Mouse (Mus musculus): ENCODE measurements around the gene Tas2r119.
"Not testable (repeated sequence)": the region's sequence is repeated elsewhere in the genome, so short reads cannot be mapped to it uniquely, and the experiment has no call there.

The Tas2r119 gene

DNA sequence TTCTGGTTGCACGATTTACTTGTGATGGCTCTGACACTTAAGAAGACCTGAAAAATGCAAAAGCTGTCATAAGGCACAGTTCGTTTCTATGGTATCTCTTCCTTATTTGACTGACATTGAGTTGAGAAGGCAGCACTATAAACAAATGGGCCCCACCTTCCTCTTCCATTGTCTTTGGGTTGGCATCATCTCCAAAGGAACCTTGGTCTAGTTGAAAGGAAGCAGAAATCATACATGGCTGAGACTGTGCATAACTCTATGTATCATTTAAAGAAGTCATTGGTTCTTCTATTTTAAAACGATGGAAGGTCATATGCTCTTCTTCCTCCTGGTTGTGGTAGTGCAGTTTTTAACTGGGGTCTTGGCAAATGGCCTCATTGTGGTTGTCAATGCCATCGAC, at the start of gene Tas2r119:
Gene Tas2r119, plus strand, starts transcription at position 301 of the 400 bp plus-strand sequence.
- DNase-seq: no peak

DNA sequence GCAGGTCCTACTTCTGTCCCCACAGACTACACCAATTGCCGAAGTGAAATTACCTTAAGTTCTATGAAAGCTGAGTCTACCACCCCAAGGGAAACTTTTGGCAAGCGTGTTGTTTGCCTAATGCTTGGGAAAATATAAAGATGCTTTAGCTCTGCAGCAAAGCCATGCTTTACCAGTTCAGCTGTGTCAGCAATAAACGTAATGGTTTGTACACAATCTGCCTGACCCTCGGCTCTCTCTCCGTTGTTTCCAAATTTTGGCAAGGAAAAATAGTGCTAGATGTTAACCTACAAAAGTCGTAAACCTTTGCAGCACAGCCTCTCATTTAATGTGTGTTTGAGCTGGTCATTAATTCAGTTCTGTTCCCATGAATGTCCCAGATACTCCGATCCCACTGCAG, 44.8 kb upstream of the Tas2r119 start:
- no peak for DNase-seq

DNA sequence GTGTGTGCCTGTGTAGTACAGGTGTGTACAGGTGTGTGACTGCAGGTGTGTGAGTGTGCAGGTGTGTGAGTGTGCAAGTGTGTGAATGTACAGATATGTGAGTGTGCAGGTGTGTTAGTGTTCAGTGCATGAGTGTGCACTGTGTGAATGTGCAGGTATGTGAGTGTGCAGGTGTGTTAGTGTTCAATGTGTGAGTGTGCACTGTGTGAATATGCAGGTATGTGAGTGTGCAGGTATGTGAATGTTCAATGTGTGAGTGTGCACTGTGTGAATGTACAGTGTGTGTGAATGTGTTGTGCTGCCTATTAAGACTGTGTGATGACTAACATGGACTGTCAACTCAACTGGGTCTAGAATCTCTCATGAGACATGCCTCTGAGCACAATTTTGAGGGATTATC, 35.4 kb upstream of the Tas2r119 start:
- no peak for DNase-seq

DNA sequence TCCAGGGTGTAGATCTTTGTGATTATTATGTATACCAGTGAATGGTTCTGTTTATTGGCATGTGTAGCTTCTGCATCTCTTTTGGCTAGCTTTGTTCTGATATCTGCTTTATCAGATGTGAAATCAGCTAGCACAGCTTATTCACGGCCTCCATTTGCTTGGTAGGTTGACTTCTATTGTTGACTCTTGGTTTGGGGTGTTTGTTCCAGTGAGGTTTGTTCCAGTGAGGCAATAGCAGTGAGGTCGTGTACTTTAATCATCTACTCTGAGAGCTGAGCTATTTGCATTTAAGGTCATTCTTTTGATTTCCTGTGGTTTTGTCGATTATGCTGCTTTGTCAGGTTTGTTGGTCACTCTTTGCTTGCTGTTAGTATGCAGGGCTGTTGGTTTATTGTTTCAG, 32.8 kb upstream of the Tas2r119 start:
- DNase-seq: no peak

DNA sequence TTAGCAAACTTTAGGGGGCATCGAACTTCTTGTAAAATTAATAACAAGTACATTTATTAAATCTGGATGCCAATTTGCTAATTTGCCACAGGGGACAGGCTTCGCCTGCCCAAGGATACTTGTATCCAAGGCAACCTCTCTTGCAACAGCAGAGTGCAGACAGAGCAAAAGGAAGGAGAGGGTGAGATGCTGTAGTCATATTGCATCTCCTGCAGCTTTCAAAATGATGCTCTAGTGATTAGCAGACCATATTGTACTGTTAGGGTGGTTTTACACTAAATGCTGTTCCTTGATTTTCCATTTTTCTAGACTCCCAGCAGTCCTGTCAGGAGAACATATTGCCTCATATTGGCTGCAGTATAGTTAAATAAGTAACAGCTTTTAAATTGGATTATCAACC, 23.7 kb upstream of the Tas2r119 start:
- no peak for DNase-seq

DNA sequence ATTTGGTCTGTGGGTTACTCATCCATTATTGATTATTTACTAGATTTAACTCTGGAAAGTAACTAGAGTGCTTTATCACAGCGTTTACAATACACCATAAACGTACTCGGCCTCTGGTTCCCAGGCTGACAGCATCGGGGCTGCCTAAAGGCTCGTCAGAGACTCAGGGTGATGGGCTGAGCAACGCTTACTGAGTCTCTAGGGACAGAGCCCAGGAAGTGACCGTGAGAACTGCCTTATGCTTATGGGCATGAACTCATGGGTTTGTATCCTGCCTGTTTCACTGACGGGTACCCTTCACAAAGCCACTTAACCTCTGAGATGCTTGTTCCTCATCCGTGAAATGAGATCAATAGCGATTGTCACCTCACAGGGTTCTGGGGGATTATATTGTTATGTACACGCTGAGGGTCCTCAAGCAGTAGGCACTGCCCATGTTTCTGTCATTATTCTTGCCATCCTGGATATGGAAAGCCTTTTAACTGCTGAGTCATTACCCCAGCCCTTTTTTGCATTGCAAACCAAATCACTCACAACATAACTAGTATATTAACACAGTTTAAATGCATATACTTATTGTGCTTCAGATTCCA, 23.1 kb upstream of the Tas2r119 start:
- DNase-seq: no peak

DNA sequence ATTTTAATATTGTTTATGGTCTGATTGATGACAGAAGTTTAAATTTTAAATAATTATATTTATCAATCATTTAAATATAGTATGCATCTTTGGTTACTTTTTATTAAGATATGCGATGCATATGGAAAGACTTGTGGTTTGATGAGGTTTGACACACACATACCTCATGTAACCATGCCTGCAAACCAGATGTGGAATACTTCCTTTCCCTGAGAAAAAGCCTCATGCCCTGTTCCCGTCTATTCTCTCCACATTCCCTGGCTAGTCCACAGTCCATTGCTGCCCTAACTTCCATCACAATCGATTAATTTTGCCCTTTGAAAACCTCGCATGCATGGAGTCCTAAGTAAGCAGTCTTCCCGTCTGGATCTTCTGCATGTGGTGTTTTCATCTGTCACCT, 21.0 kb upstream of the Tas2r119 start:
- DNase-seq: no peak

DNA sequence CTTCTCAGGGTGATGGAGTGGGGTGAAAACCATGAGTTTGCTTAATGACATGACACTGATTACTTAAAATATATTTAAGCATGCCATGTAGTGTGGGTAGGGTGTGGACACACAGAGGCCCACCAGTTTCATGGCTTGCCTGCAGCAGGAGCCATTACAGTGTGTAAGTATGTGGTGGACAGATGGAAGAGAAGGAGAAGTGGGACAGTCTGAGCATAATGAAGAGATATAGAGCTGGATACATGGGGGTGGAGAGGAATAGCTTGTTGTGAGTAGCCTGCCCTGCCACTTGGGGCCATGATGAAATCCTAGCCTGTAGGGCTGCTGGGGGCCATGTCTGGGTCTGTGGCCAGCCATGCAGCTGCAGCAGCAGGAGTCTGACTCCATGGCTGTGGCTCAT, 16.8 kb upstream of the Tas2r119 start:
- no peak for DNase-seq

DNA sequence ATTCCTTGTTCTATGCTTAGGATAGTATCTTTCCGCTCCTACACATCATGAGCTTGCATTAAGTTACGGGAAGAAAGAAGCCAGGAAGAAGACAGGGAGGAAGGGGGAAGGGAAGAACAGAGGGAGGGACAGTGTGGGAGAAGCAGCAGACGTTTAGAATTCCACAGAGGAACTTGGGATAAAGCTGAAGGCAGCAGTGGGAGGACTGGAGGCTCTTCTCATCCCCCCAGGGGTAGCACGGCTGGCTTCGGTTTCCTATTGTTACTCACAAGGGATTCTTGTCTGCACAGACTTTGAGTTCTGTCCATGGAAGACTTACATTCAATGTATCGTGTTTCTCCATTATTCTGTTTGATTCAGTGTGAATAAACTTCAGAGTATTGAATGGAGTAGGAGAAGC, 5.3 kb upstream of the Tas2r119 start:
- DNase-seq: no peak

DNA sequence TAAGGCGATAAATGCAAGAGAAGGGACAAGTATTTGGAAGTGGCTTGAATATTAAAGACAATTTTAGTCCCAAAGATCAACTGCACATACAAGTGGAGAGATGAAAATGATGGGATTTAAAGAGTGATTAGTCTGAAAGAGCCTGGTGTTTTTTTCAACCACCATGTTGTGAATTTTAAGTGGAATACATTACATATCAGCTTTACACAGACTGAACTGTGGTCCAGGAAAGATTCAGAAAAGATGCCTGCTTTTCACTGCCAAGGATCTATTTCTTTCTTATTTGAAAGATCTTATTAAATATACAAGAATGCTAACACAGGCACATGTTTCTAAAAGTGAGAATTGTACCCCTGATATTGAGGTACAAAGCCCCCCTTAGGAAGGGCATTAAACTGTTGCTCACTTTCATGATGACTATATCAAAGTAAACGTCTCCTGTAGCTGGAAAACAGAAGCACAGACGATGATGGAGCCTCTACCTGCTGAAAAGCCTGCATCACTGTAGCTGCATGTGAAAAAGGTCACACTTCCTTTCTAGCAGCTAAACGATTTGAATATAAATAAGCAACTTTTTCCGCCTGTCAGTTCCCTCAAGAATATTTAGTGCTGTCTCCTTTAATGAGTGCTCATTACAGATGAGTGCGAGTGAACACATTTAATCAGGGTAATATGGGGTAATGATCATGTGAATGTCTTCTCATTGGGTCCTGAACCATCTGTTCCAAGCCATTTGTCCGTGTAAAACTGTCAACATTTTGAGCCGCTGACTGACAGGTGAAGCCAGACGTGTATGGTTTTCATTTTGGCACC, 4.7 kb upstream of the Tas2r119 start:
- DNase-seq: no peak

DNA sequence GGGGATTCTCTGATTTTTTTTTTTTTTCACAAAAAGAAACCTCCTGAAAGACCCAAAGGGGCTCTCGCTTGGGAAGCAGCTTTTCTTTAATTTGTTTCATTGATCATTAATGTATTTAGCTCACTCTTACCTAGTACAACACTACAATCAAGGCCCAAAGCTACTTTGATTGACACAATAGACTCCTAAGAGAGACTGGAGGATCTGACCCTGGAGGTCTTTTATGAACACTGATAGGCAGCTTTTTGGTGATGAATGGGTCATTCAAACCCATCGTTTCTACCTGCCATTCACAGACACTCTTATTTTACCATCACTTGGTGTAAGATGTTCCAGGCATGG, 4.1 kb upstream of the Tas2r119 start:
- DNase-seq: no peak

DNA sequence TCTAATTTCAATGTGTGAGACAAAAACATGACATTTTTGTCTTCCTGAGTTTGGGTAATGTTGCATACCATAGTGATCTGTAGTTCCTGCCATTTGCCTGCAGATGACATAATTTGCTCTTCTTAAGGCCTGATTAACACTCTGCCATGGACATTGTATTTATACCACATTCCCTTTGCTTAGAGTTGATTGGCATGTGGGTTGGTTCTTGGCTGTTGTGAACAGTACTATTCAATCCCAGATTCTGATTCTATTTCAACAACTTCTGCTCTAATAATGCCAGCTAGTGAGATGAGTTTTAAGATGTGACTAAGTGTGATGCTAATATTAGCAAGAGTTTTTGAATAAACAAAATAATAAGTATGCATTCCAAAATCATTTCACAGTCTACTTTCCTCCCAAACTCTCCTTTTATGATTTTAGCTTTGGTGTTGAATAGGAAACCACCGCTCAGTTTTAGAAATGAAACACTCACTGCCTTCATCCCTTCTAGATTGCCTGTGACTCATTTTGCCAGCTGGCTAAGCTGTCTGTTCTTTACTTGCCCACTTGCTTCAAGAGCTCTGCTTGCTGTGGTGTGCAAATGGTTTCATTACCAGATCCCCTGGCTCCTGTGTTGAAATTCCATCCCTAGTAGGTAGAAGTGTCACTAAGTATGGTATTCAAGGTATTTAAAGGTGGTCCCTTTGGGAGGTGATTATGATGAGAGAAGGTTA, 3.1 kb downstream of the Tas2r119 start:
- no peak for DNase-seq

DNA sequence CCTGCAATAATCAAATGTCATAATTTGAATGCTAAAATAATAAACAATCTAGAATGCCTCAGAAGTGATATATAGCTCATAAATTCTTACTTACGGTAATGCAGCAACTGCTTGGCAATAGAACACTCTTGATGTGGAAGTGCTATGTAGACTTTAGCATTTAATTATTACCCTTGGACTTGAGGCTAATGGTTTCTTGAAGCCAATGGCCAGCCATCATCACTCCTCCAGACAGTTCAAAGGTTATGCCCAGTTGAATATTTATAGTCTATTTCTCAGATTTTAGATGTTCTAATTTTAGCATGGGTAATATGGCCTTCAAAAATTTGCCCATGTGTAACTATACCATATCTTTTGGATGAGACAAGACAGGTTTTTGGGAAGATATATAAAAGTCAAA, 4.9 kb downstream of the Tas2r119 start:
- no peak for DNase-seq

DNA sequence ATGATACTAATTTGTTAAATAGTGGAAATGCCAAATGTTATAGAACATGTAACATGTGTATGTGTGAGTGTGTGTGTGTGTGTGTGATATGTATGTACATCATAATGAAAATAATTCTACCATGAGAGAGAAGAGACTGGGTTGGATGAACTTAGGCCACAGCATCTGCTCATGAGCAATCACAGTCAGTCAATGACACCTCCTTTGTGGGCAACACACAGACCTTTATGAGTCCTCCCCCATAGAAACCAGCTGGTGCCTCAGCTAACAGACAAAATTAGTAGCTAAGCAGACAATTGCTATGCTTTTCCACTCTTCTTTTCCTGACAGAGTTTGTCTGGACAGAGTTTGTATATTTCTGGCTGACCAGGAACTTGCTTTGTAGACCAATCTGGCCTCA, 7.9 kb downstream of the Tas2r119 start:
- no peak for DNase-seq

DNA sequence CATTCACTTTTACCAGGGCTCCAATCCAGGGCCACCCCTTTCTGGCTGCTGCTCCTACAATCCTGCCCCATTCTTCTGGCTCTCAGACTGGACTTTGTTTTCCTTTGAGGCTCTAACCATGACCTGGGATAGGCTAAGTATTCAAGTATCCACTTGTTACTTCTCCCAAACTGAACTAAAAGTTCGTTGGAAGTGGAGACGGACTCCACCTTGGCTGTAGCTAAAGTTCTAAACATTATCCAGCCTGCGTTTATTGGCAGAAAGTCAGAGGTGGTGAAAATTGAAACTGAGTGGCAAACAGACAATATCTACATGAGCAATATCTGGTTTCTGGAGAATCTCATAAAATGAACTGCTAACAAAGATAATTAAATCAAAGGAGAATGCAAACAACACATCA, 12.8 kb downstream of the Tas2r119 start:
- no peak for DNase-seq

DNA sequence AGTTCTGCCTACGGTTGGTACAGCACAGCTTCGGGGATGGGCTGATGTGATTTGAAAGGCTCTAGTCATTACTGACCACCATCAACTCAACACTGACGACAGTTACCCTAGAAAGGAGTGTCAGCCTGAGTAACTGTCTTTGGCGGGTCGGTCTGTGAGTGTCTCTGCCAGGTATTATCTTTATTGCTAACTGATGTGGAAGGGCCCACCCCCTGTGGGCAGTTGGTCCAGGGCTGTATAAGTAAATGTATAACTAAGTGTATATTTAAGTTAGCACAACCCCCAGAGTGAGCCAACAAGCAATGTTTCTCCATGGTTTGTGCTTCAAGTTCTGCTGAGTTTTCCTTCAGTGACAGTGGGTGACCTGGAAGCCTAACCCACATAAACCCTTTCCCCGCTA, 13.3 kb downstream of the Tas2r119 start:
- no peak for DNase-seq

DNA sequence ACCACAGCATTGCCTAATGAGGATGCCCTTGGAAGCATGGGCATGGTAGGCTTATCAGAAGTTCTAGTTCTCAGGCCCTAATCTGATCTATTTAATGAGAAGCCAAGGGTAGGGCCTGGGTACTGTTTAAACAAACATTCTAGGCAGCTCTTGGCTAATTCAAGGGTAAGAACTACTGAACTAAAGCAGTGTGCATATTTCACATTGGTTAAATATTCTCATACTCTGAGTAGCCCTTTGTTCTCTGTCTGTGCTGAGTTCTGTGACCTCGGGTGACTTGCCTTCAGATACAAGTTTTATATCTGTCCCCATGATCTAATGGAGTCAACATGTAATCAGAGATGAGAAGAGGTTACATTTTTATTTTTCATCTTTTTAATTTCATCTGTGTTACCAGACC, 15.9 kb downstream of the Tas2r119 start:
- no peak for DNase-seq

DNA sequence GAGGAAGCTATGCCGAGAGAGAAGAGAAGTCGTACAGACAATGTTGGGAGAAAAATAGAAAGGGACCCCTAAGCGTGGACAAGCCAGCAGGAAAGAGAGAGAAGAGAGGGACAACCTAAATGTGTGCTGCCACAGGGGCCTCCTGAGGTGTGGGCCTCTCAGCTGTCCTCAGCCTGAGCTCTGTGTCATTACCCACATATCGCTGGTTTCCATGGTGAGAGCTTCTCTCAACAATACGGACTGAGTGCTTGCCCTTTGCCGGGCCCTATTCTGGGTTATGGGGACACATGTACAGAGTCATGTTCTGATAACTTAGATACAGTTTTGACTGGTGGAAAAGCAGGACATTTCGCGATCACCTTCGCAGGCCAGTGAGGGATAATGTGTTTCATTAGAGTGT, 21.0 kb downstream of the Tas2r119 start:
- no peak for DNase-seq

DNA sequence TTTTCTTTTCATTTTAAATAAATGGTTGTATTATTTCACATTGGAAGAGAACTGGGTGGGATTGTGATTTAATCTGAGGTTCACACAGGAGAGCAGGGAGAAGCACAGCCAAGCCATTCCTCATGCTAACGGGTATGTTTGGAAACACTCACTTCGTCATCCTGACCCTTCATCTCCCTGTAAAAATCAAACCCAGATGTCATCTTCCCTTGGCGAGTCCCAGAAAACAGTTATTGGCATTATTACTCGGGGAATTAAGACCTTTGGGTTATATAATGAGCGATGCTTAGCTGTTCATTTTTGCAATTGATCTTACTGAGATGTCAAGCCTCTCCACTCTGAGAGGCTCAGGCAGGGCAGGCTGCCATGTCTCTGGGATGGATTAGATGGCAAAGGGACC, 21.5 kb downstream of the Tas2r119 start:
- DNase-seq: no peak

DNA sequence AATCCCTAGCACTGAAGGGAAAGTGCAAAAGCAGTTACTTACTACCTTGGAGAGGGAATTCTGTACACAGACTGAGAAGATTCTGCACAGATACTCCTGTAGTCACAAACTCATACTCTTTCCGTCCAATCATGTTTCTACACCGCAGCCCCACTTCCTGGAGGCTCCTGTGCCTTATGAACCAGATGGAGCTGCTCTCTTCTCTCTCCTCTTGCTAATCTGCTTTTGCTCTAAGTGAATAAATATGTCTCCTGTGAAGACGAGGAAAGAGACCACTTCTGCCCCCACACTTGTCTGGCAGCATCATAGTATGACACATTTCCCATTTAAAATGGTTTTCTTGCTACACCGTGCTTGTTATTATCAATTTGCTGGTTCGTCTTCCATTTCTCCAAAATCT, 26.2 kb downstream of the Tas2r119 start:
- DNase-seq: no peak

DNA sequence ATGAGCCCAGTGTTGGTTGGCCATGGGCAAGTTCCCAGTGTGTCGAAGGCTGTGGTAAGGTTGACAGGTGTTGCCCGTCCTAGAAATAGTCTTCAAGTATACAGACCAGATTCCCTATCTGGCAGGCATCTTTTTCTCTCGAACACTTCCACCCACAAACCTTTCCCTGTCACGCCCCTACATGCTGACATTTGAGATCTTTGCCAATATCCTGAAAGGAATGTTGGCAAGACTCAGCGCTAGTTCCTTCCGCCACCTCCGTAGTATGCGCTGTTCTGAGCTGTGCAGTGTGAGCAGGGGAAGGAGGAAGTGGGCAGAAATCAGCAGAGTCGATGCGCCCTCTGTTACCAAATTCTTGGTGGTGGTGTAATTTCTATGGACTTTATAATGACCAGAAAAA, 27.8 kb downstream of the Tas2r119 start:
- no peak for DNase-seq

DNA sequence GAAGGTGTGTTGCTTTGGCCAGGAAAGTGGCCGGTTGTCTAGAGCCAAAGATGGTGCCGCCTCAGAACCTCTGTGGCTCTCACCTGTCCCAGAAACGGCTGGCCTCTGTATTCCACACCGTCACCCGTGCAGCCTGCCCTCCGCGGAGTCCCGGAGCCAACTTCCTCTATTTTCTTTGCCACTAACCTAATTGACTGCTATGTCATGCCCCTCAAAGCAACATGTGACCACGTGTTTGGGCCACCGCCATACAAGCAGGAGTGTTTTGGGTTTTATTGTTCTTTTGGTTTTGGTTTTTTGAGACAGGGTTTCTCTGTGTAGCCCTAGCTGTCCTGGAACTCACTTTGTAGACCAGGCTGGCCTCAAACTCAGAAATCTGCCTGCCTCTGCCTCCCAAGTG, 37.6 kb downstream of the Tas2r119 start:
- not testable (repeated sequence) for DNase-seq

DNA sequence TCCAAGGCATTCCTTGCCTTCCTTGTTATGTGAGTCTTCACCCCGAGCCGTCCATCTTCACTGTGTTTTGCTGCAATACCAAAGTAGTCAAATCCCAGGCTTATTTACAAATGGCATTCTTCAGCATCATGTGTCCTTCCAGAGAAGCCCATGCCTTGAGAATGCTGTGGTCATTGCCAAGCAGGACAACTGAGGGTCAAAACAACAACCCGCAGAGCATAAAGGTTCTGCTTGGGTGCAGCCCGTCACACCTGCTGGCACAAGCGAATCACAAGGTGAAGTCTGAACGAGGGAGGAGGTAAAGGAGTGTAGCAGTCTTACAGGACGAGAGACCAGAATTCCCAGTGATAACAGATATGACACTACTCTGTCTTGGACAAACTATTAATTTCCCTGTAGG, 45.9 kb downstream of the Tas2r119 start:
- DNase-seq: no peak

DNA sequence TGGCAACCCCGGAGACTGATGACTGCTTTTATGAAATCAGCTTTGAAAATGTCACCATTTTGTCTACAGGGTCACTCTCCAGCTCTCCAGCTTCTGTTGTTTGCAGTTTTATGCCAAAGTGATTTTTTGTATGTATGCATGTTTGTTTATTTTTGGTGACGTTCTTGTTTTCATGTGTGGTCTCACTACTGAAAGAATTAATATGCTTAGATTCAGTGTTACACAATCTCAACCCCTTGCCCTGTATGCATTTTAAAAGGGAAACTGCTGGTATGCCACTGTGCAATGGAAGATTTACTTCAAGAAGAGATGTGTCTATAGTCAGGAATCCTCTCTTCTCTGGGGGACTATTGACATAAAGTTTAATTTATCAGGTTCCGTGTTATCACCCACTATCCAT, 48.3 kb downstream of the Tas2r119 start:
- no peak for DNase-seq

Measured in right cerebral cortex, postnatal 14 days (tissue).